Mouse (Mus musculus) adrenal gland, postnatal 14 days (tissue): ENCODE data around the gene Eapp. TPM values are rescaled to one million over a fixed set of nuclear protein-coding genes. Genes with fewer than 3 reads are reported as not detected.
"Not testable (repeated sequence)": the region's sequence is repeated elsewhere in the genome, so short reads cannot be mapped to it uniquely, and the experiment has no call there.

ENCODE experiments used
- DNase-seq: peaks from one replicate; pipeline ENCODE4 v3.0.0; 2021; ENCODE audit warnings: mixed read lengths
- long read RNA-seq, 2 experiments: library from polyadenylated mRNA; stranded (forward); transcript quantifications; one replicate each; pipeline ENCODE4 v2.0.0; 2021
- total RNA-seq: library from RNA; stranded (reverse); gene quantifications from 2 replicates; pipeline ENCODE4 v1.2.3, GENCODE M21; 2021

The Eapp gene
- total RNA-seq = 35.0 and 37.9 TPM in 2 replicates
- long read RNA-seq, experiment 1, full-length matches to known transcripts = 37 of 72 reads
- long read RNA-seq, experiment 1, partial matches to known transcripts = 17 of 72 reads
- long read RNA-seq, experiment 1, other reads (novel, unspliced or antisense) = 18 of 72 reads
- long read RNA-seq, experiment 2, full-length matches to known transcripts = 31 of 69 reads
- long read RNA-seq, experiment 2, partial matches to known transcripts = 1 of 69 reads
- long read RNA-seq, experiment 2, other reads (novel, unspliced or antisense) = 37 of 69 reads

GRCm38 (mm10) chr12:54695511-54696241 lies at the start of gene Eapp:
Gene Eapp (minus strand): TSS chr12:54695897.
- DNase-seq = peak; percentile 98

- peak; percentile 17 for DNase-seq
Observed at GRCm38 (mm10) chr12:54738661-54739243, 43.1 kb upstream of the Eapp start.

GRCm38 (mm10) chr12:54737891-54738660 lies 42.4 kb upstream of the Eapp start:
- DNase-seq = not testable (repeated sequence)

GRCm38 (mm10) chr12:54734307-54735131 lies 38.8 kb upstream of the Eapp start:
- DNase-seq = peak; percentile 66

GRCm38 (mm10) chr12:54729140-54730059 lies 33.7 kb upstream of the Eapp start:
- DNase-seq = not testable (repeated sequence)

- DNase-seq = not testable (repeated sequence)
Observed at GRCm38 (mm10) chr12:54718871-54719786, 23.4 kb upstream of the Eapp start.

GRCm38 (mm10) chr12:54717516-54717915 lies 21.8 kb upstream of the Eapp start:
- not testable (repeated sequence) for DNase-seq

- DNase-seq = not testable (repeated sequence)
Observed at GRCm38 (mm10) chr12:54713822-54714626, 18.3 kb upstream of the Eapp start.

GRCm38 (mm10) chr12:54710494-54710879 lies 14.8 kb upstream of the Eapp start:
- DNase-seq = peak; percentile 68

GRCm38 (mm10) chr12:54709691-54710493 lies 14.2 kb upstream of the Eapp start:
- DNase-seq = not testable (repeated sequence)

GRCm38 (mm10) chr12:54699394-54699793 lies 3.7 kb upstream of the Eapp start:
- no peak for DNase-seq

GRCm38 (mm10) chr12:54697791-54698250 lies 2.1 kb upstream of the Eapp start:
- peak; percentile 11 for DNase-seq

GRCm38 (mm10) chr12:54697003-54697597 lies 1.4 kb upstream of the Eapp start:
- DNase-seq = peak; percentile 28

- peak; percentile 97 for DNase-seq
Observed at GRCm38 (mm10) chr12:54696242-54697002, 725 bp upstream of the Eapp start.

- no peak for DNase-seq
Observed at GRCm38 (mm10) chr12:54694847-54695510, 718 bp downstream of the Eapp start.

- no peak for DNase-seq
Observed at GRCm38 (mm10) chr12:54689082-54689481, 6.6 kb downstream of the Eapp start.
